Mouse (Mus musculus): Measurements from ENCODE around the gene Bcl2. TPM values are rescaled to one million over a fixed set of nuclear protein-coding genes. Genes with fewer than 3 reads are reported as not detected.

Bcl2 gene
- polyA plus RNA-seq, 1 experiment from 2014 or later: 20.9 TPM

GRCm38 (mm10) chr1:106662486-106662885 lies 51.6 kb downstream of the Bcl2 start:
- H3K4me3 ChIP-seq (ENCODE audit: low read length): no peak overlapping the region
- H3K4me2 ChIP-seq (replicated peaks; ENCODE audit: low read depth, low read length): no peak overlapping the region
- 36% methylated on average over 5 of the region's 5 CpGs for WGBS
- H3K9me3 ChIP-seq (ENCODE audit: control insufficient read depth, low read length): no peaks in the 10 kb centered on the region
- H3K4me1 ChIP-seq (ENCODE audit: control insufficient read depth, insufficient read depth, low read length): peaks cover 26% of the 10 kb centered on the region
- no peak for ATAC-seq (ENCODE audit: low FRiP score, low TSS enrichment)
- no peaks in the 10 kb centered on the region for H3K27me3 ChIP-seq (ENCODE audit: control insufficient read depth, insufficient read depth, low read length)
- H3K9ac ChIP-seq (ENCODE audit: low read depth, low read length): no peak overlapping the region
- no peaks in the 10 kb centered on the region for H3K36me3 ChIP-seq (ENCODE audit: control insufficient read depth, insufficient read depth, low read length)
- no peak overlapping the region for H3K27ac ChIP-seq (ENCODE audit: low read depth, low read length)

GRCm38 (mm10) chr1:106658293-106658847 lies 55.7 kb downstream of the Bcl2 start:
- Histone ChIP-seq H3K4me1 (ENCODE audit: control insufficient read depth, insufficient read depth, low read length) (peaks cover 17% of the 10 kb centered on the region), H3K9me3 (ENCODE audit: control insufficient read depth, low read length) (no peaks in the 10 kb centered on the region), H3K27ac (ENCODE audit: low read depth, low read length) (no peak overlapping the region), H3K4me3 (ENCODE audit: low read length) (no peak overlapping the region), H3K27me3 (ENCODE audit: control insufficient read depth, insufficient read depth, low read length) (no peaks in the 10 kb centered on the region), H3K9ac (ENCODE audit: low read depth, low read length) (no peak overlapping the region), H3K4me2 (replicated peaks; ENCODE audit: low read depth, low read length) (no peak overlapping the region), H3K36me3 (ENCODE audit: control insufficient read depth, insufficient read depth, low read length) (no peaks in the 10 kb centered on the region)
- WGBS: 90% methylated on average over 4 of the region's 5 CpGs
- ATAC-seq (ENCODE audit: low FRiP score, low TSS enrichment): no peak

GRCm38 (mm10) chr1:106656207-106656738 lies 57.8 kb downstream of the Bcl2 start:
- no peak overlapping the region for H3K27ac ChIP-seq (ENCODE audit: low read depth, low read length)
- 43% methylated on average over 5 of the region's 5 CpGs for WGBS
- H3K27me3 ChIP-seq (ENCODE audit: control insufficient read depth, insufficient read depth, low read length): no peaks in the 10 kb centered on the region
- H3K36me3 ChIP-seq (ENCODE audit: control insufficient read depth, insufficient read depth, low read length): no peaks in the 10 kb centered on the region
- no peak overlapping the region for H3K9ac ChIP-seq (ENCODE audit: low read depth, low read length)
- peaks cover 10% of the 10 kb centered on the region for H3K4me1 ChIP-seq (ENCODE audit: control insufficient read depth, insufficient read depth, low read length)
- peak; percentile 61; the same call in 1 of the 2 replicates for ATAC-seq (ENCODE audit: low FRiP score, low TSS enrichment)
- H3K9me3 ChIP-seq (ENCODE audit: control insufficient read depth, low read length): no peaks in the 10 kb centered on the region
- H3K4me3 ChIP-seq (ENCODE audit: low read length): no peak overlapping the region
- no peak overlapping the region for H3K4me2 ChIP-seq (replicated peaks; ENCODE audit: low read depth, low read length)

- Histone ChIP-seq H3K4me2 (replicated peaks; ENCODE audit: low read depth, low read length) (no peak overlapping the region), H3K9me3 (ENCODE audit: control insufficient read depth, low read length) (no peaks in the 10 kb centered on the region), H3K27me3 (ENCODE audit: control insufficient read depth, insufficient read depth, low read length) (no peaks in the 10 kb centered on the region), H3K4me1 (ENCODE audit: control insufficient read depth, insufficient read depth, low read length) (peaks cover 10% of the 10 kb centered on the region), H3K4me3 (ENCODE audit: low read length) (no peak overlapping the region), H3K9ac (ENCODE audit: low read depth, low read length) (no peak overlapping the region), H3K36me3 (ENCODE audit: control insufficient read depth, insufficient read depth, low read length) (no peaks in the 10 kb centered on the region), H3K27ac (ENCODE audit: low read depth, low read length) (no peak overlapping the region)
- WGBS: 93% methylated on average over 6 of the region's 6 CpGs
- ATAC-seq (ENCODE audit: low FRiP score, low TSS enrichment): no peak
Observed at GRCm38 (mm10) chr1:106654254-106654653, 59.8 kb downstream of the Bcl2 start.

GRCm38 (mm10) chr1:106653441-106653860 lies 60.6 kb downstream of the Bcl2 start:
- Histone ChIP-seq H3K9ac (ENCODE audit: low read depth, low read length) (no peak overlapping the region), H3K4me2 (replicated peaks; ENCODE audit: low read depth, low read length) (no peak overlapping the region), H3K27ac (ENCODE audit: low read depth, low read length) (no peak overlapping the region), H3K4me3 (ENCODE audit: low read length) (no peak overlapping the region), H3K27me3 (ENCODE audit: control insufficient read depth, insufficient read depth, low read length) (no peaks in the 10 kb centered on the region), H3K36me3 (ENCODE audit: control insufficient read depth, insufficient read depth, low read length) (no peaks in the 10 kb centered on the region), H3K9me3 (ENCODE audit: control insufficient read depth, low read length) (no peaks in the 10 kb centered on the region), H3K4me1 (ENCODE audit: control insufficient read depth, insufficient read depth, low read length) (peaks cover 10% of the 10 kb centered on the region)
- no peak for ATAC-seq (ENCODE audit: low FRiP score, low TSS enrichment)
- WGBS: 62% methylated on average over 4 of the region's 4 CpGs

- no peak overlapping the region for H3K27ac ChIP-seq (ENCODE audit: low read depth, low read length)
- H3K9me3 ChIP-seq (ENCODE audit: control insufficient read depth, low read length): no peaks in the 10 kb centered on the region
- no peak overlapping the region for H3K4me2 ChIP-seq (replicated peaks; ENCODE audit: low read depth, low read length)
- no peak for ATAC-seq (ENCODE audit: low FRiP score, low TSS enrichment)
- H3K9ac ChIP-seq (ENCODE audit: low read depth, low read length): no peak overlapping the region
- H3K27me3 ChIP-seq (ENCODE audit: control insufficient read depth, insufficient read depth, low read length): no peaks in the 10 kb centered on the region
- 59% methylated on average over 7 of the region's 7 CpGs for WGBS
- H3K4me1 ChIP-seq (ENCODE audit: control insufficient read depth, insufficient read depth, low read length): peaks cover 6% of the 10 kb centered on the region
- no peak overlapping the region for H3K4me3 ChIP-seq (ENCODE audit: low read length)
- H3K36me3 ChIP-seq (ENCODE audit: control insufficient read depth, insufficient read depth, low read length): no peaks in the 10 kb centered on the region
Observed at GRCm38 (mm10) chr1:106651211-106651610, 62.9 kb downstream of the Bcl2 start.

GRCm38 (mm10) chr1:106650427-106650826 lies 63.6 kb downstream of the Bcl2 start:
- 96% methylated on average over 4 of the region's 4 CpGs for WGBS
- Histone ChIP-seq H3K4me2 (replicated peaks; ENCODE audit: low read depth, low read length) (no peak overlapping the region), H3K4me3 (ENCODE audit: low read length) (no peak overlapping the region), H3K4me1 (ENCODE audit: control insufficient read depth, insufficient read depth, low read length) (0 out of 2 replicates have a peak, but pooled peaks cover 3% of the 10 kb centered on the region), H3K36me3 (ENCODE audit: control insufficient read depth, insufficient read depth, low read length) (no peaks in the 10 kb centered on the region), H3K27me3 (ENCODE audit: control insufficient read depth, insufficient read depth, low read length) (no peaks in the 10 kb centered on the region), H3K27ac (ENCODE audit: low read depth, low read length) (no peak overlapping the region), H3K9ac (ENCODE audit: low read depth, low read length) (no peak overlapping the region), H3K9me3 (ENCODE audit: control insufficient read depth, low read length) (no peaks in the 10 kb centered on the region)
- ATAC-seq (ENCODE audit: low FRiP score, low TSS enrichment): no peak

- Histone ChIP-seq H3K4me2 (replicated peaks; ENCODE audit: low read depth, low read length) (no peak overlapping the region), H3K9me3 (ENCODE audit: control insufficient read depth, low read length) (no peaks in the 10 kb centered on the region), H3K4me1 (ENCODE audit: control insufficient read depth, insufficient read depth, low read length) (0 out of 2 replicates have a peak, but pooled peaks cover 3% of the 10 kb centered on the region), H3K27ac (ENCODE audit: low read depth, low read length) (no peak overlapping the region), H3K27me3 (ENCODE audit: control insufficient read depth, insufficient read depth, low read length) (no peaks in the 10 kb centered on the region), H3K36me3 (ENCODE audit: control insufficient read depth, insufficient read depth, low read length) (no peaks in the 10 kb centered on the region), H3K9ac (ENCODE audit: low read depth, low read length) (no peak overlapping the region), H3K4me3 (ENCODE audit: low read length) (no peak overlapping the region)
- no peak for ATAC-seq (ENCODE audit: low FRiP score, low TSS enrichment)
- WGBS: 91% methylated on average over 3 of the region's 3 CpGs
Observed at GRCm38 (mm10) chr1:106647336-106647735, 66.7 kb downstream of the Bcl2 start.

- Histone ChIP-seq H3K4me1 (ENCODE audit: control insufficient read depth, insufficient read depth, low read length) (0 out of 2 replicates have a peak, but pooled peaks cover 5% of the 10 kb centered on the region), H3K27me3 (ENCODE audit: control insufficient read depth, insufficient read depth, low read length) (no peaks in the 10 kb centered on the region), H3K9me3 (ENCODE audit: control insufficient read depth, low read length) (no peaks in the 10 kb centered on the region), H3K27ac (ENCODE audit: low read depth, low read length) (no peak overlapping the region), H3K4me3 (ENCODE audit: low read length) (no peak overlapping the region), H3K4me2 (replicated peaks; ENCODE audit: low read depth, low read length) (no peak overlapping the region), H3K9ac (ENCODE audit: low read depth, low read length) (no peak overlapping the region), H3K36me3 (ENCODE audit: control insufficient read depth, insufficient read depth, low read length) (no peaks in the 10 kb centered on the region)
- WGBS: 92% methylated on average over 4 of the region's 4 CpGs
- ATAC-seq (ENCODE audit: low FRiP score, low TSS enrichment): no peak
Observed at GRCm38 (mm10) chr1:106644566-106644965, 69.5 kb downstream of the Bcl2 start.
